Mouse (Mus musculus): ENCODE results near the gene 1110032A03Rik.

Gene 1110032A03Rik

GRCm38 (mm10) chr9:50774991-50775612 lies at the start of gene 1110032A03Rik, which contains the start of gene Alg9:
Gene 1110032A03Rik, minus strand, starts transcription at chr9:50775520.
Gene Alg9, plus strand, starts transcription at chr9:50775019.
- DNase-seq (ENCODE audit: low spot score in 2 of 2) = peak; percentile 82 to 84

- DNase-seq (ENCODE audit: low spot score in 2 of 2) = no peak
Measured at GRCm38 (mm10) chr9:50823779-50824453, 48.6 kb upstream of the 1110032A03Rik start.

GRCm38 (mm10) chr9:50822216-50822615 lies 46.9 kb upstream of the 1110032A03Rik start:
- no peak for DNase-seq (ENCODE audit: low spot score in 2 of 2)

GRCm38 (mm10) chr9:50821651-50822050 lies 46.3 kb upstream of the 1110032A03Rik start:
- DNase-seq (ENCODE audit: low spot score in 2 of 2) = no peak

GRCm38 (mm10) chr9:50819716-50820115 lies 44.4 kb upstream of the 1110032A03Rik start:
- DNase-seq (ENCODE audit: low spot score in 2 of 2) = peak in 1 of 2 experiments; percentile 52

- DNase-seq (ENCODE audit: low spot score in 2 of 2) = no peak
Measured at GRCm38 (mm10) chr9:50818050-50818449, 42.7 kb upstream of the 1110032A03Rik start.

- DNase-seq (ENCODE audit: low spot score in 2 of 2) = no peak
Measured at GRCm38 (mm10) chr9:50816512-50816911, 41.2 kb upstream of the 1110032A03Rik start.

GRCm38 (mm10) chr9:50815666-50816065 lies 40.3 kb upstream of the 1110032A03Rik start:
- DNase-seq (ENCODE audit: low spot score in 2 of 2) = no peak

- no peak for DNase-seq (ENCODE audit: low spot score in 2 of 2)
Measured at GRCm38 (mm10) chr9:50813796-50814195, 38.5 kb upstream of the 1110032A03Rik start.

- DNase-seq (ENCODE audit: low spot score in 2 of 2) = no peak
Measured at GRCm38 (mm10) chr9:50811746-50812145, 36.4 kb upstream of the 1110032A03Rik start.

GRCm38 (mm10) chr9:50811187-50811586 lies 35.9 kb upstream of the 1110032A03Rik start:
- no peak for DNase-seq (ENCODE audit: low spot score in 2 of 2)

GRCm38 (mm10) chr9:50809146-50809545 lies 33.8 kb upstream of the 1110032A03Rik start:
- DNase-seq (ENCODE audit: low spot score in 2 of 2) = no peak

- DNase-seq (ENCODE audit: low spot score in 2 of 2) = no peak
Measured at GRCm38 (mm10) chr9:50808471-50808870, 33.2 kb upstream of the 1110032A03Rik start.

GRCm38 (mm10) chr9:50803055-50803671 lies 27.8 kb upstream of the 1110032A03Rik start:
- no peak for DNase-seq (ENCODE audit: low spot score in 2 of 2)

- no peak for DNase-seq (ENCODE audit: low spot score in 2 of 2)
Measured at GRCm38 (mm10) chr9:50800985-50801384, 25.7 kb upstream of the 1110032A03Rik start.

GRCm38 (mm10) chr9:50798368-50798767 lies 23.0 kb upstream of the 1110032A03Rik start:
- no peak for DNase-seq (ENCODE audit: low spot score in 2 of 2)

GRCm38 (mm10) chr9:50797641-50798040 lies 22.3 kb upstream of the 1110032A03Rik start:
- DNase-seq (ENCODE audit: low spot score in 2 of 2) = no peak

GRCm38 (mm10) chr9:50796776-50797175 lies 21.5 kb upstream of the 1110032A03Rik start:
- no peak for DNase-seq (ENCODE audit: low spot score in 2 of 2)

- DNase-seq (ENCODE audit: low spot score in 2 of 2) = no peak
Measured at GRCm38 (mm10) chr9:50795266-50795665, 19.9 kb upstream of the 1110032A03Rik start.

GRCm38 (mm10) chr9:50782155-50782554 lies 6.8 kb upstream of the 1110032A03Rik start:
- DNase-seq (ENCODE audit: low spot score in 2 of 2) = no peak

- DNase-seq (ENCODE audit: low spot score in 2 of 2) = no peak
Measured at GRCm38 (mm10) chr9:50776162-50776760, 941 bp upstream of the 1110032A03Rik start.

- DNase-seq (ENCODE audit: low spot score in 2 of 2) = no peak
Measured at GRCm38 (mm10) chr9:50775662-50776126, 374 bp upstream of the 1110032A03Rik start.
